Mouse (Mus musculus) MEL (cell line): ENCODE results near the gene Faf1. TPM values are rescaled to one million over a fixed set of nuclear protein-coding genes. Genes with fewer than 3 reads are reported as not detected.

Experiments used
- DNase-seq: peaks from one replicate; pipeline ENCODE4 v3.0.0; 2011; ENCODE audit warnings: low read depth, low spot score
- H3K27ac ChIP-seq: 2 replicates; pipeline ENCODE4 v1.5.1; 2012; ENCODE audit warnings: low read depth, mild to moderate bottlenecking, control low read depth, low read length, moderate library complexity; ENCODE audit not compliant: control insufficient read depth
- H3K27me3 ChIP-seq, 2 experiments: fragments of 150-350 bp in 1 of 2; sonication (generic) in 1 of 2; 2 replicates each; pipeline ENCODE4 v1.6.1; 2012; ENCODE audit warnings: low read length in 2 of 2, mild to moderate bottlenecking in 2 of 2, improper control_type of control experiment in 1 of 2, moderate library complexity in 1 of 2; ENCODE audit not compliant: insufficient read depth in 2 of 2, control insufficient read depth in 1 of 2
- H3K36me3 ChIP-seq, 2 experiments: 2 replicates each; pipeline ENCODE4 v1.6.1; 2012 to 2014; ENCODE audit warnings: low read length in 2 of 2, improper control_type of control experiment in 1 of 2, inconsistent platforms in 1 of 2, mild to moderate bottlenecking in 1 of 2; ENCODE audit not compliant: insufficient read depth in 2 of 2, control insufficient read depth in 1 of 2
- H3K4me1 ChIP-seq, 2 experiments: fragments of 150-350 bp in 1 of 2; sonication (generic) in 1 of 2; 2 replicates each; pipeline ENCODE4 v1.6.1; 2012; ENCODE audit warnings: low read length in 2 of 2, improper control_type of control experiment in 1 of 2, mild to moderate bottlenecking in 1 of 2; ENCODE audit not compliant: insufficient read depth in 2 of 2, control insufficient read depth in 1 of 2
- H3K4me3 ChIP-seq, 2 experiments: fragments of 150-350 bp in 1 of 2; sonication (generic) in 1 of 2; 2 replicates each; pipeline ENCODE4 v1.5.1; 2012; ENCODE audit warnings: low read depth in 2 of 2, low read length in 2 of 2, mild to moderate bottlenecking in 2 of 2, moderate library complexity in 2 of 2, control low read depth in 1 of 2, improper control_type of control experiment in 1 of 2; ENCODE audit not compliant: control insufficient read depth in 1 of 2, insufficient read depth in 1 of 2
- H3K79me2 ChIP-seq: 2 replicates; pipeline ENCODE4 v1.6.1; 2012; ENCODE audit warnings: mild to moderate bottlenecking, low read length, moderate library complexity; ENCODE audit not compliant: control insufficient read depth, poor library complexity, insufficient read depth
- H3K9ac ChIP-seq: 2 replicates; pipeline ENCODE4 v1.6.1; 2012; ENCODE audit warnings: low read depth, mild to moderate bottlenecking, control low read depth, low read length, moderate library complexity; ENCODE audit not compliant: control insufficient read depth, poor library complexity, severe bottlenecking
- H3K9me3 ChIP-seq: fragments of 150-350 bp; sonication (generic); replicated peaks from 2 replicates; pipeline ENCODE4 v1.6.1; 2012; ENCODE audit warnings: mild to moderate bottlenecking, low read length, improper control_type of control experiment, moderate library complexity; ENCODE audit not compliant: insufficient read depth
- CTCF ChIP-seq, 3 experiments: IDR thresholded peaks in 2 of 3; conservative IDR thresholded peaks in 1 of 3; 2 replicates each; pipeline ENCODE4 v1.5.1; 2011 to 2012; ENCODE audit warnings: low read length in 3 of 3, low read depth in 2 of 3, mild to moderate bottlenecking in 2 of 3, improper control_type of control experiment in 1 of 3, inconsistent platforms in 1 of 3, mixed read lengths in 1 of 3, moderate library complexity in 1 of 3; ENCODE audit not compliant: control insufficient read depth in 1 of 3, insufficient read depth in 1 of 3, poor library complexity in 1 of 3, severe bottlenecking in 1 of 3
- E2F4 ChIP-seq: IDR thresholded peaks from 2 replicates; pipeline ENCODE4 v1.6.1; 2011; ENCODE audit warnings: low read depth, low read length, improper control_type of control experiment, borderline replicate concordance
- ELF1 ChIP-seq: IDR thresholded peaks from 2 replicates; pipeline ENCODE4 v1.6.1; 2014; ENCODE audit warnings: low read depth, mild to moderate bottlenecking, inconsistent platforms, low read length, improper control_type of control experiment, moderate library complexity
- EP300 ChIP-seq, 2 experiments: IDR thresholded peaks; 2 replicates each; pipeline ENCODE4 v1.6.1; 2011; ENCODE audit warnings: improper control_type of control experiment in 2 of 2, low read length in 2 of 2, low read depth in 1 of 2, mild to moderate bottlenecking in 1 of 2
- ETS1 ChIP-seq: IDR thresholded peaks from 2 replicates; pipeline ENCODE4 v1.6.1; 2012; ENCODE audit warnings: low read depth, mild to moderate bottlenecking, inconsistent platforms, low read length, improper control_type of control experiment, moderate library complexity
- GATA1 ChIP-seq: IDR thresholded peaks from 2 replicates; pipeline ENCODE4 v1.6.1; 2011; ENCODE audit warnings: low read depth, low read length, improper control_type of control experiment
- KAT2A ChIP-seq: conservative IDR thresholded peaks from 2 replicates; pipeline ENCODE4 v1.6.1; 2012; ENCODE audit warnings: low read depth, low read length, improper control_type of control experiment, inconsistent platforms
- MAX ChIP-seq: IDR thresholded peaks from 2 replicates; pipeline ENCODE4 v1.6.1; 2011; ENCODE audit warnings: low read length, improper control_type of control experiment
- NRF1 ChIP-seq: IDR thresholded peaks from 2 replicates; pipeline ENCODE4 v1.6.1; 2014; ENCODE audit warnings: low read depth, mild to moderate bottlenecking, inconsistent platforms, low read length, improper control_type of control experiment, moderate library complexity; ENCODE audit not compliant: poor library complexity, insufficient read depth, severe bottlenecking
- SIN3A ChIP-seq: IDR thresholded peaks from 2 replicates; pipeline ENCODE4 v1.6.1; 2012; ENCODE audit warnings: low read length, improper control_type of control experiment, inconsistent platforms
- TAL1 ChIP-seq: IDR thresholded peaks from 2 replicates; pipeline ENCODE4 v1.6.1; 2012; ENCODE audit warnings: mild to moderate bottlenecking, inconsistent platforms, low read length, moderate library complexity, mixed read lengths
- TBP ChIP-seq: IDR thresholded peaks from 2 replicates; pipeline ENCODE4 v1.8.0; 2011; ENCODE audit warnings: low read depth, low read length, improper control_type of control experiment
- TCF12 ChIP-seq: IDR thresholded peaks from 2 replicates; pipeline ENCODE4 v1.6.1; 2014; ENCODE audit warnings: low read depth, mild to moderate bottlenecking, inconsistent platforms, low read length, improper control_type of control experiment, moderate library complexity
- UBTF ChIP-seq: IDR thresholded peaks from 2 replicates; pipeline ENCODE4 v1.6.1; 2012; ENCODE audit warnings: low read depth, mild to moderate bottlenecking, inconsistent platforms, low read length, improper control_type of control experiment, moderate library complexity, borderline replicate concordance; ENCODE audit not compliant: insufficient read depth
- ZMIZ1 ChIP-seq: IDR thresholded peaks from 2 replicates; pipeline ENCODE4 v1.6.1; 2012; ENCODE audit warnings: low read depth, mild to moderate bottlenecking, inconsistent platforms, low read length, improper control_type of control experiment, moderate library complexity
- polyA plus RNA-seq, 2 experiments: library from polyadenylated mRNA; stranded (reverse) in 1 of 2; unstranded in 1 of 2; fragments of >175 nt in 1 of 2; fragments of >200 nt in 1 of 2; gene quantifications; 2 replicates each; pipeline versions ENCODE4 v1.2.1 to v1.2.4; 2012; ENCODE audit warnings: low replicate concordance in 2 of 2, low read depth in 1 of 2; ENCODE audit not compliant: insufficient read length in 2 of 2, insufficient read depth in 1 of 2, missing spikeins in 1 of 2
- total RNA-seq: library from RNA; depleted of rRNA; stranded (reverse); fragments of 300-350 nt; gene quantifications from 2 replicates; pipeline ENCODE4 v1.2.3, GENCODE M21; 2012

The Faf1 gene
- total and polyA plus RNA-seq, 3 experiments = 36.5 to 37.6 TPM; not detected in 1

- no peak overlapping the region for H3K9ac ChIP-seq
- peaks cover 2 to 7% of the 10 kb centered on the region in 2 experiments for H3K36me3 ChIP-seq
- peaks cover 2% of the 10 kb centered on the region in 2 experiments; a peak in 2 of 4 replicates for H3K4me1 ChIP-seq
- no peaks in the 10 kb centered on the region; the same call in 1 of the 2 replicates for H3K79me2 ChIP-seq
- H3K27ac ChIP-seq = no peak overlapping the region
- H3K27me3 ChIP-seq = no peaks in the 10 kb centered on the region
- H3K4me3 ChIP-seq = no peak overlapping the region
- TF ChIP-seq MAX (no peak), GATA1 (no peak), ZMIZ1 (no peak), KAT2A (no peak), EP300 (IDR thresholded peaks at IDR 0.05; ENCODE audit: low read depth in 1 of 2, low read length in 2 of 2) (no peak), ELF1 (no peak), TAL1 (no peak)
- TF ChIP-seq, all 39 proteins: peak for 0
- no peaks in the 10 kb centered on the region for H3K9me3 ChIP-seq
- DNase-seq = no peak
Observed at GRCm38 (mm10) chr4:109792331-109792730, 115.9 kb downstream of the Faf1 start.

GRCm38 (mm10) chr4:109793072-109793471, 116.7 kb downstream of the Faf1 start:
- Histone ChIP-seq H3K36me3 (peaks cover 2 to 7% of the 10 kb centered on the region in 2 experiments), H3K9ac (no peak overlapping the region), H3K4me3 (no peak overlapping the region), H3K27me3 (no peaks in the 10 kb centered on the region), H3K4me1 (peaks cover 2% of the 10 kb centered on the region in 2 experiments; a peak in 2 of 4 replicates), H3K27ac (no peak overlapping the region), H3K79me2 (no peaks in the 10 kb centered on the region; the same call in 1 of the 2 replicates), H3K9me3 (no peaks in the 10 kb centered on the region)
- TF ChIP-seq SIN3A (no peak), E2F4 (no peak), KAT2A (no peak), TBP (no peak), EP300 (IDR thresholded peaks at IDR 0.05; ENCODE audit: low read depth in 1 of 2, low read length in 2 of 2) (no peak), CTCF (IDR thresholded peaks at IDR 0.05 in 2 of 3, conservative IDR thresholded peaks at IDR 0.05 in 1 of 3; ENCODE audit: control insufficient read depth in 1 of 3, insufficient read depth in 1 of 3, low read depth in 2 of 3, low read length in 3 of 3, poor library complexity in 1 of 3, severe bottlenecking in 1 of 3) (no peak), UBTF (no peak), TCF12 (peak; percentile 52; the same call in 1 of the 2 replicates), NRF1 (no peak), TAL1 (peak; percentile 39; the same call in 1 of the 2 replicates), ZMIZ1 (no peak), ETS1 (no peak)
- DNase-seq = no peak
